Mouse (Mus musculus) left cerebral cortex, postnatal 14 days (tissue): ENCODE data around the gene Adcy9. TPM values are rescaled to one million over a fixed set of nuclear protein-coding genes. Genes with fewer than 3 reads are reported as not detected.

Source experiments
- total RNA-seq, 2 experiments: library from RNA; stranded (reverse); gene quantifications; 2 replicates each; pipeline ENCODE4 v1.2.3; 2021

Gene Adcy9
- total RNA-seq, 2 experiments from 2014 or later, result 50.1 to 57.1 TPM

Other genes starting within 250 kb of the Adcy9 start
- gene Crebbp, start 206.5 kb downstream of the Adcy9 start, total RNA-seq, result 10 to 100 TPM; 79.0 to 86.1 TPM
- 10 to 100 TPM; 14.2 to 18.8 TPM for gene Srl, start 121.3 kb upstream of the Adcy9 start, total RNA-seq
- 1 to 10 TPM; 2.8 to 3.1 TPM for gene Tfap4, start 139.4 kb upstream of the Adcy9 start, total RNA-seq
- 10 to 100 TPM; 16.3 to 18.0 TPM for gene Glis2, start 174.2 kb upstream of the Adcy9 start, total RNA-seq
- gene Pam16, start 204.5 kb upstream of the Adcy9 start, total RNA-seq, result 10 to 100 TPM; 81.6 to 82.8 TPM
- gene Vasn, start 219.4 kb upstream of the Adcy9 start, total RNA-seq, result 10 to 100 TPM in 1 of 2 experiments, 1 to 10 TPM in 1; 8.3 to 10.9 TPM
- 10 to 100 TPM; 63.6 to 65.9 TPM for gene Dnaja3, start 219.5 kb upstream of the Adcy9 start, total RNA-seq